Mouse (Mus musculus): Measurements from ENCODE around the gene Rell1.
"Not testable (repeated sequence)": the region's sequence is repeated elsewhere in the genome, so short reads cannot be mapped to it uniquely, and the experiment has no call there.

The Rell1 gene

GRCm38 (mm10) chr5:63951421-63951911 is 17.2 kb downstream of the Rell1 start:
- DNase-seq = no peak

- no peak for DNase-seq
Observed at GRCm38 (mm10) chr5:63949195-63949594, 19.5 kb downstream of the Rell1 start.

GRCm38 (mm10) chr5:63947526-63947925 is 21.2 kb downstream of the Rell1 start:
- DNase-seq = no peak

DNA sequence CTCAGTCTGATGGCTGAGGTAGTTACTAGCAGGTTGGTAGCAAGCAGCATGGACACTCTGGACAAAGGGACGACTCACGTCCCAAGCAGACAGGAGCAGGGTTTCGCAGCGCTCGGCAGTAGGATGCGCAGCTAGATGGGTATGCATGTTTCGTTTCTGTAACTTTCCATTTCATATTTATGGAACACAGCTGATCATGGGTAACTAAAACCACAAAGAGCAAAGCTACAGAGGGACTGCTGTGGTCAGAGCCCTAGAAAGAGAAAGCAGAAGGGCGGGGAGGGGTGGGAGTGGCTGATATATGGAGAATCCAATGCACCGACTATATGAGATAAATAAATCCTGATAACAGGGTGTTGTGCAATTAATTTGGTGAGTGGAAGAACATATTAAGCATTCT is 25.4 kb downstream of the Rell1 start:
- DNase-seq = no peak

GRCm38 (mm10) chr5:63941891-63942290 is 26.8 kb downstream of the Rell1 start:
- DNase-seq = no peak

GRCm38 (mm10) chr5:63938575-63938974 is 30.1 kb downstream of the Rell1 start:
- no peak for DNase-seq

- no peak for DNase-seq
Observed at GRCm38 (mm10) chr5:63936740-63937139, 32.0 kb downstream of the Rell1 start.

DNA sequence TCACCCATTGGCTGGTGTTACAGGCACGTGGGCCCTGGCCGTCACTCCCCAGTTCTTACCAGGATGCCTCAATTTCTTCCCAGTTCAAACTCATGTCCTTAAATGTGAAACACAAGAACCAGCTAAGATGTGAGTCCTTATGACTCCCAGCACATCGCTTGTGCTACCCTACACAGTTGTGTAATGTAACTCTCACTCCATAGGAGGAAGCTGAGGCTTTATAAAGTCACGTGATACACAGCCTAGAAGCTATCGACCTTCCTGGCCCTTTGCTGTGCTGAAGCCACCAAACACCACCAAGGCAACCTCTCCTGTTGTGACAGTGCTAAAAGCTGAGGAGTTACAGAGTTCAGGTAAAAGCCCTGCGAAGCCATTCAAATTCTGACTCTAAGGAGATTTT is 33.1 kb downstream of the Rell1 start:
- no peak for DNase-seq

GRCm38 (mm10) chr5:63932829-63933228 is 35.9 kb downstream of the Rell1 start:
- DNase-seq = no peak

GRCm38 (mm10) chr5:63930824-63931358 is 37.8 kb downstream of the Rell1 start:
- no peak for DNase-seq

GRCm38 (mm10) chr5:63925035-63925628 is 43.6 kb downstream of the Rell1 start:
- no peak for DNase-seq

- DNase-seq = no peak
Observed at GRCm38 (mm10) chr5:63923305-63924025, 45.2 kb downstream of the Rell1 start.

DNA sequence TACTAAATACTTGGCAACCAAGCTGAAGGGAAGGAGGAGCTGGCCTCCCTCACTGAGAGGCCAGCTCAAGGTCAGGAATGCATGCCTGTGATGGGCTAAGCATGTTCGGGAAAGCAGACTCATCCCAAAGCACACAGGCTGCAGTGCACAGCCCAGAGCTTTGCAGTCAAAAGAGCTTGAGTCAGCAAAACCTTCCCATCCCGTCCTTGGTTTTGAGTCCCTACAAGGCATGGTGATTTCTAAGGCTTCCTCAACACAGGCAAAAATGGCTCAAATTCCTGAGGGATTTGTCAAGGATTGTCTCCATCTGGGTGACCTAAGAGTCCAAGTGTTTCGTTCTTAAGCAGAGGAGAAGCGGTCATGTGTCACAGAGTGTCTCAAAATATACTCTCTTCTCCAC is 50.5 kb downstream of the Rell1 start:
- no peak for DNase-seq

GRCm38 (mm10) chr5:63916457-63917139 is 52.1 kb downstream of the Rell1 start:
- no peak for DNase-seq

- DNase-seq = no peak
Observed at GRCm38 (mm10) chr5:63914896-63915295, 53.8 kb downstream of the Rell1 start.

GRCm38 (mm10) chr5:63910171-63910960 is 58.3 kb downstream of the Rell1 start:
- DNase-seq = no peak

DNA sequence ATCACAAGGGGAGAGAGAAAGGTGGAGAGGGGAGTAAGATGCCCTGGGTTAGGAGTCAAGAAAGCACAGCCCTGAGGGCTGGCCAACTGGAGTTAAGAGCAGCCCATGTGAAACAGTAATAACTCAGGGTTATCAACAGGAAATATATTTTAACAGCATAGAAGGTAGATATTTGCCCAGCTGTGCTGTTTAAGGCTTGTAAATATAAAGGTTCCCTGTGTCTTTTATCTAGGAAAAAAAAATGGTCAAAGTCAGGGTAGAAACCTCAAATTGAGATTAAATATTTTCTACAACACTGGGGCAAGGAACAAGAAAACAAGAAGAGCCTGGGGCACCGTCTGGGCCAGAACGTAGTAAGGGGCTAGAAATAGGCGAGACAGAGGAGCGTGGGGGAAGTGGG is 61.2 kb downstream of the Rell1 start:
- no peak for DNase-seq

DNA sequence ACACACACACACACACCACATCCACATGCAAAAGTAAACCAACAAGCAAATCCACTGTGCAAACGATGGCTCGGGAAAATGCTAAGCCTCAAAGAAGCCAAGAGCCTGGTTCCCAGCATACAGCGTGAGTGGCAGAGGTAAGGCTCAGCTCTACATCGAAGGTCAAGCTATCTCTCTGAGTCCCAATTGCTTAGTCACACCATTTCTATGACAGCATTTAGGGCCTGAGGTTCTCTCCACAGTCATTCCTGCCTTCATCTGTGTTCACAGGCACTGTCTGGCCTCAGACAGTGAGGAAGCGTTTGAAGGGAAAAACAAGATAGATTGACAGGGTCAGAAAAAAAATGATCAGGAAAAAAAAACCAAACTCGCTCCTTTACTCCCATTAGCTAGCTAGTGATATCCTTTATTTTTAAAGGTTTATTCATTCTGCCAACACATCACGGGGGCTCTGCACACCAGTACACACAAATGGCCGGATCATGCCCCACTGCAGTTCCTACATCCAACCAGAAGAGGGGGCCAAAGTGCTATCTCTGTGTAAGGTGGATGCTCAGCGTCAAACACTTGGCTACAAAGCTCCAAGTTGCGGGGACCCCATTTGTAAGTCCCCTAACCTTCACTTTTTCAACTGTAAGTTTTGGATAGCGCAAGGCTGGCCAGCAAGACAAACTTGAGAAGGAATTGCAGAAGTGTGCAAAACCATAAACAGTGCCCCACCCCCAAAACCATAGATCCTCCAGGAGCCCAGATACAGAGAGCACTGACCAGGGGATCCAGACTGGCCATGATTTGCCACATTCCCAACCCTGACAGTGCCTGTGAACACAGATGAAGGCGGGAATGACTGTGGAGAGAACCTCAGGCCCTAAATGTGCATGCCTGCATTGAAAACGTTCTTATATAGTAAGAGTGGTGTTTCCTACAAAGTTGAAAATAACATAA is 62.3 kb downstream of the Rell1 start:
- peak; percentile 60 to 72 for DNase-seq

GRCm38 (mm10) chr5:63903329-63903728 is 65.4 kb downstream of the Rell1 start:
- DNase-seq = no peak

DNA sequence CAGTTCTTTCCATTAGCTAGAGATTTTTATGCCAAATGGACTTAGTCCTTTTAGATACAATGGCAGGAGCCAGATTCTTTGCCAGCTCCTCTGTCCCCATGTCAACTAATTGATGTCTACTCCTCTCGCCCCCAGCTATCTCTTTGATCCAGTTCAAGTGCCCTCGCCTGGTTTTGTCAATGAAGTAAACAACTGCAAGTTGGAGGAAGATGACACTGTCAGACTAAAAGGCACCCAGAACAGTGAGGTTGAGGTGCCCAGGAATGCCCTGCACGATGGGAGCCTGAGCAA is 70.9 kb downstream of the Rell1 start:
- no peak for DNase-seq

DNA sequence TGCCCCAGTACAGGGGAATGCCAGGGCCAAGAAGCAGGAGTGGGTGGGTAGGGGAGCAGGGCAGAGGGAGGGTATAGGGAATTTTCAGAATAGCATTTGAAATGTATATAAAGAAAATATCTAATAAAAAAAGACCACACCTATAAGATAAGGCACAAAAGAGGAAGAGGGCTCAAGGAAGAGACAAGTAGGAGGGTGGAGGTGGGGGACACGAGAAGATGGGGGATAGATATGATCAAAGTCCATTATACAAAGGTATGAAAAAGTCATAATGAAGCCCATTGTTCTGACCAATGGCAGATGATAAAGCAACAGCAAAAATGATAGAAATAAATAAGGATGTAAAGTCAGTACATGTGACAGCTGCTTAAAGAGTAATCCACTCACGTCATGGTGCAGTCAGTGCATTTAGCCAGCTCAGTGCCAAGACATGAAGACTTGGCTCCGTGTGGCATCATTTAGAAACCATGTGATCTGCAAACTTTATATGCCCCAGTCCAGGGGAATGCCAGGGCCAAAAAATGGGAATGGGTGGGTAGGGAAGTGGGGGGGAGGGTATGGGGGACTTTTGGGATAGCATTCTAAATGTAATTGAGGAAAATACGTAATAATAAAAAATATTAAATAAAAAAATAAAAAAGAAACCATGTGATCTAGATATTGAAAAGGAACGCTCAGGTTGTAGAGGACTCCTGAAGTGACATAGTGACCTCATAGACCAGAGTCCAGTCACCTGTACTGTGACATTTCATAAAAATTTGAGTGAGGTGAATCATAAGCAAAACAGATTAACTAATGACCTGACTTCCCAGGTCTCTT is 71.5 kb downstream of the Rell1 start:
- DNase-seq = not testable (repeated sequence)

All from thymus, postnatal 36 days (tissue).